Mouse (Mus musculus) neural tube, embryonic 14.5 days (tissue): Measurements from ENCODE around the gene Arel1. TPM values are rescaled to one million over a fixed set of nuclear protein-coding genes. Genes with fewer than 3 reads are reported as not detected.

Source experiments
- ATAC-seq: fragments of 200-750 bp; cut with Nextera tagmentation; 2 replicates; pipeline ENCODE4 v1.8.0; 2017; ENCODE audit warnings: low read depth, mild to moderate bottlenecking, moderate TSS enrichment, moderate library complexity
- H3K27ac ChIP-seq: fragments of 300-500 bp; sonication (generic); 2 replicates; pipeline ENCODE4 v1.5.1; 2014; ENCODE audit warnings: low read depth, mild to moderate bottlenecking, control low read depth, low read length, moderate library complexity, mixed read lengths
- H3K27me3 ChIP-seq: fragments of 300-500 bp; sonication (generic); 2 replicates; pipeline ENCODE4 v1.6.1; 2014; ENCODE audit warnings: low read length; ENCODE audit not compliant: control insufficient read depth, insufficient read depth
- H3K36me3 ChIP-seq: fragments of 300-500 bp; sonication (generic); 2 replicates; pipeline ENCODE4 v1.6.1; 2014; ENCODE audit warnings: low read length, mixed read lengths; ENCODE audit not compliant: control insufficient read depth, insufficient read depth
- H3K4me1 ChIP-seq: fragments of 300-500 bp; sonication (generic); 2 replicates; pipeline ENCODE4 v1.6.1; 2014; ENCODE audit warnings: low read length; ENCODE audit not compliant: control insufficient read depth, insufficient read depth
- H3K4me2 ChIP-seq: fragments of 300-500 bp; sonication (generic); 2 replicates; pipeline ENCODE4 v1.6.1; 2014; ENCODE audit warnings: mild to moderate bottlenecking, low read depth, low read length, control low read depth
- H3K4me3 ChIP-seq: fragments of 300-500 bp; sonication (generic); 2 replicates; pipeline ENCODE4 v1.5.1; 2014; ENCODE audit warnings: low read depth, low read length, control low read depth, mixed read lengths
- H3K9ac ChIP-seq: fragments of 300-500 bp; sonication (generic); replicated peaks from 2 replicates; pipeline ENCODE4 v1.6.1; 2014; ENCODE audit warnings: low read depth, mild to moderate bottlenecking, control low read depth, low read length, mixed read lengths
- H3K9me3 ChIP-seq: fragments of 300-500 bp; sonication (generic); 2 replicates; pipeline ENCODE4 v1.6.1; 2016; ENCODE audit warnings: low read length; ENCODE audit not compliant: control insufficient read depth
- WGBS: fragments of 180-500 bp; shearing (Covaris S2); extraction: QIAGEN DNeasy Blood & Tissue Kit; methylation state at CpG from one replicate; pipeline ENCODE4 v1.1.7; 2014; 5-methylcytosine and 5-hydroxymethylcytosine counted together
- polyA plus RNA-seq: library from polyadenylated mRNA; unstranded; fragments of >200 nt; fragmentation: Nextera tagmentation; extraction: Ambion mirVana; gene quantifications from 2 replicates; pipeline ENCODE4 v1.2.1, GENCODE M21; 2014

Gene Arel1
- polyA plus RNA-seq, 1 experiment from 2014 or later: 40.4 TPM

DNA sequence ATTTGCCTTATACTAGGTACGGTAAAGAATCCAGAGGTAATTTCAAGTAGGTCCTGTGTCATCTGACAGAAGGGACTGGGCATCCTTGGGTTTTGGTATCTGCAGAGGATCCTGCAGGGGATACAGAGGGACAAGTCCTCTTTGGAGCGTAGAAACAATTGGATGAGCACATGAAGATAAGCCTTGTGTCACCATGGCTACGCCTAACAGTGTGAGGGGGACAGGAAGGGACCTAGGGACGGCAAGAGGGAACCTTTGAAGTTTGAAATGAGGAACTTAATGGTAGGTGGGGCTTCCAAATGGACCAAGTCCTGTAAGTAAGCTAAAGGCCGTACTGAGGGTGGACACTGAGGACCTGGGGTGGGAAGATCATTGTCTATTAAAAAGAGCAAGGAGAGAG, 73.4 kb downstream of the Arel1 start:
- Histone ChIP-seq H3K27ac (no peak overlapping the region), H3K4me2 (no peak overlapping the region), H3K9me3 (no peaks in the 10 kb centered on the region), H3K9ac (no peak overlapping the region), H3K4me1 (no peaks in the 10 kb centered on the region), H3K4me3 (no peak overlapping the region), H3K36me3 (no peaks in the 10 kb centered on the region), H3K27me3 (no peaks in the 10 kb centered on the region)
- ATAC-seq: no peak
- 78% methylated on average over 5 of the region's 5 CpGs for WGBS

DNA sequence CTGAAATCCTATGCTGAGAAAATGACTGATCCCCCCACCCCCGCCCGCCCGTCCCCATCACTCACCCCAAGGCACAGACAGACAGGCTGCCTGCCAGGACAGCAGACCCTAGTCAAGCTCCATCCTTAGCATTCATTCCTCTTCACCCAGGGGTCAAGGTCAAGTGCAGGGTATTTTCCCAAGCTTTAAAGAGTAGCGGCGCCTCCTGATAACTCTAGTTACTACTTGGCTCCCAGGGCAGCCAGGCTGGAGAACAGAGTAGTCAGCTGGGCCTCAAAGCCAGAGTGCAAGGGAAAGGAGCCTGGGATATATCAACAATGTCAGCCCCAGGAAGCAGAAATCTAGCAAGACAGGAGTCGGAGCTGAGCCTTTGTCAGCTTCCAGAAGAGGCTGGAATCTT, 74.5 kb downstream of the Arel1 start:
- Histone ChIP-seq H3K4me2 (no peak overlapping the region), H3K4me1 (no peaks in the 10 kb centered on the region), H3K27ac (no peak overlapping the region), H3K9me3 (no peaks in the 10 kb centered on the region), H3K9ac (no peak overlapping the region), H3K4me3 (no peak overlapping the region), H3K27me3 (no peaks in the 10 kb centered on the region), H3K36me3 (no peaks in the 10 kb centered on the region)
- WGBS: 84% methylated on average over 6 of the region's 6 CpGs
- ATAC-seq: no peak

DNA sequence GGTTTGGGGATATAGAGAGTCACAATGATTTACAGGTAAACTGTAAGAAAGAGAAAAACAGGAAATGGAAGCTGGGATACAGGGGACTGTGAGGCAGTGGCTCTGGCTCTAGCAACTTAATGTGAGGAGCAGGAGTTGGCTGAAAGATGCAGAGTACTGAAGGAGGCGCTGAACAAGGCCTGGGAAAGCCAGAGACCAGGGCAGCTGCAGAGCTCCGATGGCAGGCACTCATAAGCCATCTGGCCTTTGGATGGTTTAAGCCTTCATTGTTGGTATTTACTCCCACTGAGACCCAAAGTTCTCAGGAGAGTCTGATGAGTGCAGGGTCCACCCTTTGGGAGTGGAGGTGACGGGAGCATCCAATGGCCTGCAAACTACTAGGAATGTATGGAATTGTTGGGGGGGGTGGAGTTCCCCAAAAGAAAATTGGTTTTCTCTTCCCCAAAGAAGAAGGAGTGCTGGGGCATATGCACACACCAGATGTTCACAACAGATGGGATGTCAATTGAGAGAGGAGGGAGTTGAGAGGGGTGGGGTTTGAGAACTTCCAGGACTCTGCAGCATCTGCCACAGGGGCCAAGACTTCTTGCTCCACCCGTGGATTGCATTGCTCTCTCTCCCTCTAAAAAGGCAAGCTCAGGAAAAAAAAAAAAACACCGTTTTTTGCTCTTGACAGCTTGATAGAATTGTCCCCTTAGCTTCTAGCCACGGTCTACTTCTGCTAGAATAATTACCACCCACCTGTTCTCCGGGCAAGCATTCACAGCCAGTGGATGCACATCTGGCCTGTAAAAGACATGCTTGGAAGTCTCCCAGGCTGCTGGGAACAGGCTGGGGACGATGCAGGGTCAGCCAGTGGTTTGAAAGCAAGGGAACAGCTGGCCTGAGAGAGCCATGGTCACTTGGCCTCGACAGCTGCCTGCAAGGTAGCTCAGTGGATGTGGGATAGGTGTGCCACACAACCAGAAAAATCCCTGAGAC, 76.8 kb downstream of the Arel1 start:
- Histone ChIP-seq H3K4me2 (no peak overlapping the region), H3K9ac (no peak overlapping the region), H3K36me3 (no peaks in the 10 kb centered on the region), H3K4me3 (no peak overlapping the region), H3K9me3 (no peaks in the 10 kb centered on the region), H3K27me3 (no peaks in the 10 kb centered on the region), H3K27ac (no peak overlapping the region), H3K4me1 (no peaks in the 10 kb centered on the region)
- 56% methylated on average over 9 of the region's 9 CpGs for WGBS
- no peak for ATAC-seq

DNA sequence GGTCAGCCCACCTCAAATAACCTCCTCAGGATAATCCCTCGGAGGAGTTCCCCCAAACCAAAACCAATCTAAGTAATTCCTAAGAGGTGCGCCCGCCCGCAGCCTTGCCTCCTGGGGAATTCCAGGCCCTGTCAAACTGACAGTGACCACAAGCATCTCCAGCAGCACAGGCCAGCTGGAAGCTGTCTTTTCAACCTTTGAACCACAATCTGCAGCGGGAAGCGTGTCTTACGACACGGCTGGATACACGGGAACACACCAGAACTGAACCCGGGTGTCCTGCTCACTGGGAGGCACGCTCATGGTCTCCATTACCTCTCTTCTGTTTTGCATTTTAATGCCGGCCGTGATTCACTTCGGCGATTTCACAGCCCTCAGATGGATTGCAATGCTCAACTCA, 80.4 kb downstream of the Arel1 start:
- Histone ChIP-seq H3K36me3 (no peaks in the 10 kb centered on the region), H3K4me1 (no peaks in the 10 kb centered on the region), H3K27me3 (no peaks in the 10 kb centered on the region), H3K4me3 (no peak overlapping the region), H3K27ac (no peak overlapping the region), H3K9ac (no peak overlapping the region), H3K9me3 (no peaks in the 10 kb centered on the region), H3K4me2 (no peak overlapping the region)
- WGBS: 61% methylated on average over 15 of the region's 15 CpGs
- no peak for ATAC-seq

DNA sequence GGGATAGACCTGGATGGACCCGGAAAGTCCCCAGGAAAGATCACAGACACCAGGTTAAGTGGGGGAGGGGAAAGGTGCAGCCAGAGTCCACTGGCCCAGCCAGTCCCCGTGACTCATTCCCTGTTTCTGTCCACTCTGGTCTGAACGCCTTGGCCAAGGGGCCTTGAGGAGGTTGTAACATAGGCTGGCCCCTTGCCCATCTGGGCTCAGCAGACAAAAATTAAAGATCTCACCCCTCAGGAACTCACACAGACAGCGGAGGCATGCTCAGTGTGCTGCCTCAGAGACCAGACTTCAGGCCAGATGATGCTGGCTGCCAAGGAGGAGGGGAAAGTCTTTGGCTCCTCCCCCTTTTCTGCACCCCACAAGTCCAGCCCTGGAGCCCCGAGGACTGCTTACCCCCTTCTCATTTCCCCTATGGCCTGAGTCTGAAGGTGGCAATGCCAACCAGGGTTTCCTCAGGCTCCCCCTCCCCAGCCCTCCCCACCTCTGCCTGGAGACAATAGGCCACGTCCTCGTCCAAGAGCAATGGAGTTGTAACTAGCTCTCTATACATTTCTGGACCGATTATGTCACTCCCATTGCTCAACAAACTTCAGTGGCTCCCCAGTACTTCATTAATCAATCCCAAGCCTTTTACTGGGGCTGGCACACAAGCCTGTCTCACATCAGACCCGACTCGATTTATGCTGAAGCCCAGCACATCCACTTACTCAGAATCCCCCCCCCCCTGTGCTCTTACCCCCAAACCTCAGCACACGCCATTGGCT, 85.4 kb downstream of the Arel1 start:
- Histone ChIP-seq H3K4me1 (no peaks in the 10 kb centered on the region), H3K9ac (no peak overlapping the region), H3K4me2 (no peak overlapping the region), H3K27ac (no peak overlapping the region), H3K4me3 (no peak overlapping the region), H3K27me3 (no peaks in the 10 kb centered on the region), H3K36me3 (no peaks in the 10 kb centered on the region), H3K9me3 (no peaks in the 10 kb centered on the region)
- 71% methylated on average over 11 of the region's 11 CpGs for WGBS
- ATAC-seq: no peak

DNA sequence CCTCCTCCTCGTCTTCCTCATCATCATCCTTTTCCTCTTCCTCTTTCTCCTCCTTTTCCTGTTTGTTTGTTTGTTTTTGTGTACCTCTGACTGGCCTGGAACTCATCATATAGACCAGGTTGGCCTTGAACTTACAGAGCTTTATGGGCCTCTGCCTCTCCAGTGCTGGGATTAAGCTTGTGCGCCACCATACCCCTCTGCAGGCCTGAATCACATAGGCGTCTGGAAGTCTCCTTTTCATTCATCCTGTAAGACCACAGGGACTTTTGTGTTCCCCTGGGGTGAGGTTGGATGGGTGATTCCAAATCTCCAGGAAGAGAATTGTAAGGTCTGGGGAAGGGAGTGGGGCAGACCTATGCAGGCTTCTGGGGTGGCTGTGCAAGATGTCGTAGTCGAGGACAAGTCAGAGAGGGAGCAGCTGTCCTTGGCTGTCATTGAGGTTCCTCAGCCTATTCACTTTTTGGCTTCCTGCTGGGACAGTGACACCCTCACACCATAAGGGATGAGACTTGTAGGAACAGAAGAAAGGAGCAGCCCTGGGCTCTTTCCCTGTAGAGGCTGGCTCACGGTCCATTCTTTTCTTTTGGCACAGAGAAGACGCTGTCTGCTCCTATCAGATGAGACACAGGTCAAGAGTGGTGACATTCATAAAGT, 86.2 kb downstream of the Arel1 start:
- 86% methylated on average over 7 of the region's 7 CpGs for WGBS
- H3K4me3 ChIP-seq: no peak overlapping the region
- H3K9ac ChIP-seq: no peak overlapping the region
- H3K27ac ChIP-seq: no peak overlapping the region
- no peaks in the 10 kb centered on the region for H3K36me3 ChIP-seq
- no peak for ATAC-seq
- no peak overlapping the region for H3K4me2 ChIP-seq
- no peaks in the 10 kb centered on the region for H3K9me3 ChIP-seq
- no peaks in the 10 kb centered on the region for H3K27me3 ChIP-seq
- no peaks in the 10 kb centered on the region for H3K4me1 ChIP-seq

DNA sequence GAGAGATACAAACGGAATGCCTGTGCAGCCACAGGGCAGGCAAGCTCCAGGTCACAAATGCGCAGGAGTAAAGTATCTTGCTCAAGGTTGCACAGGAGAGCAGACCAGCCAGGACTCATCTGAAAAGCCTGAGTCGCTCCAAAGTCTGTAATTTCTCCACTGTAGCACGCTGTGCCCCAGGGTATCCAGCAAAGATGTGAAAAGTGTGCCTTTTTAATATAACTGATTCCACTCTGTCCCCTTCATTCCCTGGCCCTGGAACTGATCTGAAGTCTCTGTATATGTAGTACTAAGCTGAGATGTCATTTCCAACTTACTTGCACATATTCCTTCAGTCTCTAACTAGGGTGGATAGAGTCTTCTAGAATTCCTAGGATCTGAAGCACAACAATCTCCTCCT, 87.9 kb downstream of the Arel1 start:
- H3K36me3 ChIP-seq: no peaks in the 10 kb centered on the region
- no peak overlapping the region for H3K27ac ChIP-seq
- no peaks in the 10 kb centered on the region for H3K9me3 ChIP-seq
- H3K4me2 ChIP-seq: no peak overlapping the region
- ATAC-seq: no peak
- no peak overlapping the region for H3K4me3 ChIP-seq
- no peaks in the 10 kb centered on the region for H3K27me3 ChIP-seq
- no peak overlapping the region for H3K9ac ChIP-seq
- 85% methylated on average over 4 of the region's 4 CpGs for WGBS
- H3K4me1 ChIP-seq: no peaks in the 10 kb centered on the region

DNA sequence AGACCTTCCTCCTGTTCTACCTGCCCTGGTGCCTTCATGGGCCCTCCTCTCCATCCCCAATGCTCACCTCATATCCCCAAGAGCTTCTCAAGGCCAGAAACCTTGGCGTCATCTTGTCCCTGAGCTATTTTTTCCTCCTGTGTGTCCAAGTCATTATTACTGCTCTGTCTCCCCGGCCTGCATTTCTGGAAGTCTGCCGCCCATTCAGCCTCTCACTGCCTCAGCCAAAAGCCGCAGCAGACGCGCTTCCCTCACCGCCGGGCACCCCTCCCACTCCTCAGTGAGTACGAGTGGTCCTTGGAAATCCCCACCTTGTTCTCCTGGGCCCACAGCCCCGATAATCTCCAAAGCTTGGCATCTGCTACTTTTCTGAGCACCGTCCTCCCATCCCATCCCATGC, 90.6 kb downstream of the Arel1 start:
- Histone ChIP-seq H3K27me3 (peaks cover 24% of the 10 kb centered on the region), H3K4me2 (no peak overlapping the region), H3K9me3 (no peaks in the 10 kb centered on the region), H3K9ac (no peak overlapping the region), H3K36me3 (no peaks in the 10 kb centered on the region), H3K4me3 (no peak overlapping the region), H3K4me1 (no peaks in the 10 kb centered on the region), H3K27ac (no peak overlapping the region)
- 62% methylated on average over 11 of the region's 11 CpGs for WGBS
- no peak for ATAC-seq
